Mouse (Mus musculus) right cerebral cortex, postnatal 4 days (tissue): ENCODE data around the gene Prss45.

Experiments
- DNase-seq: peaks from one replicate; pipeline ENCODE4 v3.0.0-alpha.2; 2022

Prss45 gene

DNA sequence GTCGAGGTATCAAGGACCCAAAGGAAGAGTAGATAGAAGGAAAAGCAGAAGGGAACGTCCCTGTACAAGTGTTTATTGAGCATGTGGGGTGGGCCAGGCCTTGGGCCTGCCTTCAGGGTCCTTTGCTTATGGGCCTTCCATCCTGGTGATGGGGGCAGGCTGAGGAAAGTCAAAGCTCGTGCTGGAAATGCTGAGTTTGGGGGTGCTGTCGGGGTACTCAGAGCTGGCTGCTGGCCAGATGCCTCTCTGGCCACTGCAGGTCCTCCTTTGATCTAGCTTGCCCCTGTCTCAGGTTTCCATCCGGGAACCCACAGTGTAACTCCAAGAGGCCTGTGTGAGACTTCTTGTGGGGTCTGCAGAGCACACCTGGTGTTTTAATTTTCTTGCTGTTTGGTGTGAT lies 24.1 kb downstream of the Prss45 start:
- DNase-seq: no peak

DNA sequence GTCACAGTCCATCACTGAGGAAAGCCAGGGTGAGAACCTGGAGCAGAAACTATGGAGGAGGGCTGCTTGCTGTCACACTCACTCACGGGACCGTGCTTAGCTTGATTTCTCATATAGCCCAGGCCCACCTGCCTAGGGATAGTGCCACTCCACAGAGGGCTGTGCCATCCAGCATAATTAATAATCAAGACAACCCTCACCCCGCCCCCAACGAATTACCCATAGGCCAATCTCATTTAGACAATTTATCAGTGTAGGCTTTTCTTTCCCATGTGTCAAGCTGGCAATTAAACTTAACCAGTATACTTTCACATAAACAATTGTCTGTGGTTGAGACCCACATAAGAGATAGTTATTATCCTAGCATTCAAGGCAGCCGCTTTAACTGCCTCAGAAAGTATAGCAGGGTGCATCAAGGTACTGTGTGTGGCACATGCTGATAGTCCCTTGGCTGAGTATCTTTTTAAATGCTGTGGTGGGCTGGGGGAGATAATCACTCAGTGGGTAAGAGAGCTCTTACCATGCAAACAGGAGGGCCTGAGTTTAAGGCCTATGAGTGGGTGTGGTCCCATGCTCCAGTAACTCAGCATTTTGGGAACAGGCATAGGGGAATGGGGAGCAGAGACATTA lies 24.7 kb downstream of the Prss45 start:
- no peak for DNase-seq

DNA sequence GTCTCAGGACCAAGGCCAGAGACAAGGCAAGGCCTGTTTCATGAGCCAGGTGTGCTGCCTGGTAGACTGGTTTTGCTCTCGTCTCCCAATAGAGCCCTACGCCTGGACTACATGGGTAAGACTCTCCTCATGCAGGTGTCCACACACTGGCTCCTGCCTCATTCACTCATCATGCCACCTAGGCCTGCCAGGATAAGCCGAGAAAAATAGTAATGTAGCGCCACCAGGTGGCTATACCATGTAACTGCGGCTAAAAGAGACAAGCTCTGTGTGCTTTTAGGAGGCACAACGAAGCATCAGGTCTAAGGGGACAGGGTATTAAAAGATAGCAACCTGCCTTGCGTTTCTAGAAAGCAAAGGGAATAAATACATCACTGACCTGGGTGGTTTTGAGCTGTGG lies 36.6 kb downstream of the Prss45 start:
- DNase-seq: no peak

DNA sequence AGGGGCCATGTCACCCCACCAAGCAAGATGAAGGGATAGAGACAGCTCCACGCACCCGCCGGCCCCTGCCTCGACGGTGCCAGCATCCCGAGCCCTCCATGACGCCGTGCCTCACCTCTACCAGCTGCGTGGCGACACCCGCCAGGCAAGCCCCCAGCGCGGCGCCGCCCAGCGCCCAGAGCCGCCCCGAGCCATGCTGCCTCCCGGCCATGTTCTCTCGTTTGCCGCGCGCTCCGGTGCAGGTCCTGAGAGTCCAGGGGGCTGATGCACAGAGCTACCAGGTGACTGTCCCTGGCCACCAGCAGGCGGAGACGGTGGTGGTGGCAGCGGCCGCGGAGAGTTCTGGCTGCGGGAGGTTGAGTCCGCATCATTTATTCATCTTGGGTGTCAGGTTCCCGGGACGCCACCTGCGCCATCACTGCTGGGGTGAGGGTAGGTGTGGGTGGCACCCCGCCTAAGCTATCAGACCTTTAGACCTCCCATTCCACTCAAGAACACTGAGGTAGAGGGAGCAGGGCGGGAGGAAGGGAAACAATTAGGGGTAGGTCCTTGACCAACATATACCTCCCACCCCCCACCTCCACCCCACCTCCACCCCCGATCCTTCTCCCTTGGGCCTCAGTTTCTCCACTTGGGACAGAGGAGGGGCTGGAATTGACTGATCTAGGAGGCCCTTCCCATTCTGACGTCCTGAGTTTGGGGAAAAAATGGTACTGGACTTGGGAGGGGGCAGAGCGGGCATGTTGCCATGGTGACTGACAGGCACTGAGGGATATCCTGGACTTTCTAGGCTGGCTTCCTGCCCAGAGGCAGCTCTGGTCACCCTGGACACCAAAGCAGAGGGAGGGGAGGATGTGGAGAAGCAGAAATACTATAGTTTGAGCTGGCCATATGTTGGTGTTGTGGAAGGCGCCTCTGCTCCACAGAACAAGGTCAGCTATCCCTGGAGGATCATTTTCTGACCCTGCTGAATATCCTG lies 39.6 kb downstream of the Prss45 start:
- DNase-seq: peak; percentile 83

DNA sequence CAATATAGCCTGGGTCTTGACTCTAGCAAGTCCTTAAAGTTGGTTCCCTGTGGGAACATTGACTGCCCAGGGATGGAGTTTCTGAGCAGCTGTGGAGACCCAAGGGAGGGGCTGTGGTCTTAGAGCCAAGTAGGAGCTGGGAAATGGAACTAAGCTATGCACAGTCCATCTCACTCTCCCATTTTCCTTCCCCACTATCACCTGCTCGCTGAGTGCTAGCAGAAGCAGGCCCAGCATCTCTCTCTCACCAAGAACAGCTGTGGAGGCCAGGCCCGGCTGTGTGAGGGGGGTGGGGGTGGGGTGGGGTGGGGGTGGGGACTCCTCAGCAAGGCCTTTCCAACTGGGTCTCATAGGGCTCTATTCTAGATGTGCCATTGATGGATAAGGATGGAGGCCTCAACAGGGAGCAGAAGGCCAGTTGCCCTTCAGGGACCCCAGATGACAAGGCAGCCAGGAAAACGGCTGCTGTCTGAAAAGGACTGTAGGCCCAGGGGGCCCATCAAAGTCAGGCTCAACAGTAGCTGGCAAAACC lies 40.3 kb downstream of the Prss45 start:
- DNase-seq: no peak

DNA sequence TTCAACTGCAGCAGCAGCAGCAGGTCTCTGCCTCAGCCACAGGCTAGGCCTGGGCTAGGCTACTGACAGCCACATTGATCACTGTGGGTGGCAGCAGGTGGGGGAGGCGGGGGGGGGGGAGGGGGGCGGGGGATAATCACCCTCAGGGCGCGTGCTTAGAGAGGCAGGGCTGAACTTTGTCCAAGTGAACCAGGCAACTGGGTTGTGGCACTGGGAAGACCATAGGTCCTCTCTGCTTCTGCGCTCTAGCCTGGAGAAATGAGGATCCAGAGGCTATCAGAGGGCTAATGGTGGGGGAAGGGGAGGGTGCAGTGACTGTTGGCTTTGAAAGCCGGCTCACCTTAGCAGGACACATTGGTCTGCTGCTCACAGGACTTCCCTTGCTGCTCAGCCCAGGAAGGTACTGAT lies 40.9 kb downstream of the Prss45 start:
- no peak for DNase-seq

DNA sequence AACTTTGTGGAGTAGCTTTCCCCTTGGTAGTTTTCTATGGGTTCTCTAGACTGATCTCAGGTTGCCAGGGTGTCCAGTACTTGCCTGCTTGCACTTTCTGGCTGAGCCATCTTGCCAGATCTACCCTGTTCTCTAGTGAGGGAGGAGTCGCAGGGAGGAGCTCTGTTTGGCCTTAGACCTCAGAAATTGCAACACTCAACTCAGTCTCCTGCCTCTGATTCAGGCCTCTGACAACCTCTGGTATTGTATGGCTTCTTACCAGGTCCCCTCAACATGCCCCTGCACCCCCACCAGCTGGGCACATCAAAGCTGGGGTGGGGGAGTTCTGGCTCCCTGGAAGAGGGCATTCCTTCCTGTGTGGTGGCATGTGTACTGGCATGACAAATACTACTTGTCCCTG lies 43.0 kb downstream of the Prss45 start:
- no peak for DNase-seq

DNA sequence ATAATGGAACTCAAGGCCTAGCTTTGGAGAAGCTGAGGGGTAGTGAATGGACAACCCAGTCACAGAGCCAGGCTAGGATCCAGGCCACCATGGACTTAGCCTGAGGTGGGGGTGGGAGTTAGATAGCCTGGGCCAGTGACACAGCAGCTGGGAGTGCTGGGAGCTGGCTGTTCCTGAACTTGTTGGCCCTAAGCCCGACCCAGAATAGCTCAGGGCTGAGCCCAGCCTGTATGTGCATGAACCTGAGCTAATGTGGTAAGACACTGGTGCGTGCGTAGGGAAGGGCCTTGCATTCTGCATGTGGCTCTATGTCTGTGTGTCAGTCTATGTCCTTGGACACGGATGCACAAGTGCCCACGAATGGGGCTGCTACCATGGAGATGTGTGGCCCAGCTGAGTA lies 43.5 kb downstream of the Prss45 start:
- DNase-seq: no peak

DNA sequence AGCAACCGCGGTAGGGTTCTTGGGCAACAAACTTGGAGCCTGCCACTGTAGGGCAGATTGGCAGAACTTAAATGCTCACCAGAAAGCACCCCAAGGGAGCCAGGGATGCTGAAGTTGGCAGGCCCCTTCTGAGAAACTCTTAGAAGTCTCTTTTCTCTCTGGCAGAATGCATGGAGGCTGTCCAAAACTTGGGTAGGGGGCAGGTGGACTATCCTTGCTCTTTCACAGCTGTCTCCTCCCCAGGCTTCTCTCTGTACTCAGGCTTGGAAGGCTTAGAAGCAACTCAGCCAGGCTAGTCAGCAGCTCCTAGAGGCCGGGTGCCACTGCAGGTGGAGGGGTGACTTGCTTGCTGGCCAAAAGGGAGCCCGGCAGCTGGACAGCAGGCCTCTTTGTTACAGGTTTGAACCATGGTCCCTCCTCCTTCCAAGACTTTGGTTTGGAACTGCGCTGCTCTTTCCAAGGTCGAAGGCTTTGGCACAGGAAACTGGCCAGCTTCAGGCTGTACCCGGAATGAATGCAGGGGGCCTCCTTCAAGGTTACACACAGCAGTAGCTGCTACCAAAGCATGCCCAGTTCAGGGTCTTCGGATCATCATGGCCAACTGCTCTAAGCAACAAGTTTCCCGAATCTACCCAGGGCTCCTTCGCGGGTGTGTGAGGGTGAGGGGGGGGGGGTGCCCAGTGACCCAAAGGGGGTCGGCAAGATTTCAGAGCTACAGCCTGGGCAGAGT lies 45.0 kb downstream of the Prss45 start, which contains the start of gene Als2cl:
TSS of gene Als2cl (plus strand) at position 680 of the 730 bp plus-strand sequence.
- DNase-seq: no peak

DNA sequence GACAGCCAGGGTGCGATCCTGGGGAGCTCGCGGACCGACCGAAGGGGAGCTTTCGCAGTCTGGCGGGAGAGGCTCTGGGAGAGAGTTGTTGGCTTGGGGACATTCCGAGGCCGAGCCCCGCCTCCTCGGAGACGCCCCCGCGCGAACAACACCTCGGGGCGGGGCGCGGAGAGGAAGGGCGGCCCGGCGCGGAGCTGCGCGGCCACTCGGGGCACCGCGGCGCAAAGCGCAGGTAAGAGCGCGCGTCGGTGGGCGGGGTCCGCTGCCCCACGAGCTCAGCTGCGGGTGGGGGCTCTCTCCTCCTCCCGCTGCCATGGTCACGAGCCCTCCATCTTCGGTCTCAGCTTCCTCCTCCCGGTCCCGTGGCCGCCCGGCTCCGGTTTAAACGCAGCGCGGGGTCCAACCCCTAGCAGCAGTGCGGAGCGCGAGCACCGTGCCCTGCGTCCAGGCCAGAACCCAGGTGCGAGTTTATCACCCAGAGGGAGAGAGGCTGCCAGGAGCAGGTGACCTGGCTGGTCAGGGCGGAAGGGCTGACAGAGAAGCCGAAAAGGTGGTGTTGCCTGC lies 45.7 kb downstream of the Prss45 start, which contains the start of gene Tmie:
TSS of gene Tmie (minus strand) at position 116 of the 564 bp plus-strand sequence.
- peak; percentile 41 for DNase-seq

DNA sequence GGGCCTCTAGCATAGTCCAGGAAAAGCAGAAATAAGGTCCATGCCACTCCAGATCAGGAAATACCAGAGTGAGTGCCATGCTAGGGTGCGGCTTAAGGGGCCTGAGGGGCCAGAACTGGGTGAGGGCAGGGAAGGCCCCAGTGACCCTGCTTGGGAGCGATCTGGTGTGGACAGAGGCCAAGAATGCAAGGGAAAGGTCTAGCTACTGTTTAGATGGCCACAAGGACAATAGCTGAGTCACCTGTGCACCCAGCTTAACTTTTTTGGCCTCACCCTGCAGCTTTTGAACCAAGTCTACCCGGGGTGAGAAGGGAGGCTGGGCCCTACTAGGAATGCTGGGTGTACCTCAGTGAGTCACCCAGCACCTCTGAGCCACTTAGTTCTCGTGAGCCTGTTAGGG lies 46.4 kb downstream of the Prss45 start:
- no peak for DNase-seq

DNA sequence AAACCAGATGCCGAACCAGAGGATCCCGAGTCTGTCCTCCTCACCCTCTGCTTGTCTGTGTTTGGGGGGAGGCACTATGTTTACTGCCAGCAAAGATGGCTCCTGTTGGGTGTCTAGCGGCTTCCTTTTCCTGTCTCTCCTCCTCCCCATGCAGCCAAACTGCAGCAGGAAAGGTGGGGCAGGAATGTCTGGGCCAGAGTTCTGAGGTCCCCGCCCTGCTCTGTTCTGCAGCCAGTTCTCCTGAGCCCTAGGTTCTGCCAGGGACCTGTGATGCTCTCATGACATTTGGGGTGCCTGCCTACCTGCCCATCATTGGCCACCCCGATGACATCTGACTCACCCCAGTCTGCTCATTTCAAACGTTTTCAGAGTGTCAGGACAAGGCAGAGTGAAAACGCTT lies 47.6 kb downstream of the Prss45 start:
- no peak for DNase-seq

DNA sequence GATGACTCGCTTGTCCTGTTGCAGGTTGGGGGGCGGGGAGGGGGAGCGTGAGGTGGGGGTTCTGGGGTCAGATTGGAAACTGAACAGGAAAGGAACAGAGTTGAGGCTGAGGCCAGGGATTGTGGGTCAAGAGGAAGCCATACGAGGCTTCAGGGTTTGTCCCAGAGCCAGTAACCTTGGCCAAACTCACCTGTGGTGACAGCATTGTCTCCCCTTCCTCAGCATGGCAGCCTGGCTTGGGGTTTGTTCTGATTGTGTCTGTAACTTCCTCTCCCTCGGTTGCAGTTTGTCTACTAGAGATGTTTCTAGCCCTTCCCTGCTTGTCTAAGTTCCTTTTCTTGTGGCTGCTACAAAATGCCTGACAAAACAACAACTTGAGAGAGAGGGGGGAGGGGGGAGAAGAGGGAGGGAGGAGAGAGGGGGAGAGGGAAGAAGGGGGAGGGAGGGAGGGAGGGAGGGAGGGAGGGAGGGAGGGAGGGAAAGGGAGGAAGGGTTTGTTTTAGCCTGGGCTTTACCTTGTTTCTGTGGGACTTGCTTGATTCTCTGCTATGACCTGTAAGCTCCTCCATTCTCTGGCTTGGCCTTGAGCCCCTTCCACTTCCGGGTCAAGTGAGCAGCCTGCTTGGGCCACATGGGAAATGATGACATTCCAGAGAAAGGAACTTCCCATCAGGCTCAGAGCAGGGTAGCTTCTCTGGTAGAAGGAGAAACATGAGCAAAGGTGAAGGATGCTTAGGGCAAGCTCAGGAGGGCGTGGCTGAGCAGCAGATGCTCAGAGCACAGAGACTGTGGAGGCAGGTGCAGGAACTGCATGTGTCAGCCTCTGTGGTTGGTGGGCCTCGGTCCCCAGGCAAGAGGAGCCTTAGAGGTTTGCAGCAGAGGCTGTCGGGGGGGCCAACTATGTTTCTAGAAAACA lies 53.3 kb downstream of the Prss45 start:
- no peak for DNase-seq

DNA sequence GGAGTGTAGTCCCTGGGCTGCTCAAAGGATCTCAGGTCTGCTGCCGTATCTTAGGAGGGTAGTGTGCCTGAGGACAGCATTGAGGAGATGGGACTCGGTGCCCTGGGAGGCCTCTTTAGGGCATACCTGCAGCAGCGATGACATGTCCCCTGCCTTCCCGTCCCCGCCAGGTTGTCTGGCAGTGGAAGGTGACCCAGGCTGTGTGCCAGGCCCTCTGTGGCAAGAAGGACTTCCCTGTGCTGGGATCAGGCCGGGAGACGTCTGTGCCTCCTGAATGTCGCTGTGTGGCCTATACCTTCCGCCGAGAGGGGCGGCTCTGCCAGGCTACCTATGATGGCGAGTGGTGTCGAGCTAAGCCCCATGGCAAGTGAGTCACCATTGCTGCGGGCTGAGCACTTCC lies 54.5 kb downstream of the Prss45 start:
- DNase-seq: no peak

DNA sequence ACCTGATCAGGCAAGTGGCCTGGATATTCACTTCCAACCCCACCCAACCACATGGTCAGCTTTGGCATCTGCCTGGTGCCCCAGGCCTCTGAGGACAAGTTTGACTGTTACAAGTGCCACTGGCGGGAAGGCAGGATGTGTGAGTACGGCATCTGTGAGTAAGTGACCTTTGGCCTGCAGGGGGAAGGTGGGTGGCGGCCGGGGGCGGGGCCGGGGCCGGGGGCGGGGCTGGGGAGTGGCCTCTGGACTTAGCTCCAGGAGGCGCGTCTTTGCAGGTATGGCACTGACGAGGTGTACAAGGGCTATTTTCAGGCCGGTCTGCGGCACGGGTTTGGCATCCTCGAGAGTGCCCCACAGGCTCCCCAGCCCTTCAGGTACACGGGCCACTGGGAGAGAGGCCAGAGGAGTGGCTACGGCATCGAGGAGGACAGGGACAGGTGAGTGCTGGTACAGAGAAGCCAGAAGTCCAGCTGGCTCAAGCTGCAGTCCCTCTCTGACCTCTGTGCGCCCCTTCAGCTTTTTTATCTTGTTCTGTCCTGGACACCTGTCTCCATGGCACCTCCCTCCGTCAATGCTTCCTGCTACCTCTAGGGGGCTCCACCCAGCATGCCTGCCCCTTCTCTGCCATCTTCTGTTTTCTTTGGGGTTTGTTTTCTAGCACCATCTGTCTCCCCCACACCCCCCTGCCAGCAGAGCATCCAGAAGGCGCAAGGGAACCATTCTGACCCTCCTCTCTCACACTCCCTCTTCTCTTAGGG lies 55.8 kb downstream of the Prss45 start:
- DNase-seq: no peak
